8 mouse cellular contexts compared by ENCODE assay signal in genomic region chr11:76290367-76290766, GRCm38 (mm10). TPM values are rescaled to one million over a fixed set of nuclear protein-coding genes. Genes with fewer than 3 reads are reported as not detected.
DNase-seq lines count a peak whose midpoint lies in the region; ATAC-seq lines count a peak whose summit lies in the region.

No protein-coding gene starts in this region.

- H3K27me3 ChIP-seq in kidney, embryonic 16.5 days (ENCODE audit: insufficient read depth, low read length), result no peaks in the 10 kb centered on the region
- H3K27me3 ChIP-seq in forebrain, embryonic 12.5 days, result no peaks in the 10 kb centered on the region
- H3K27me3 ChIP-seq in neural tube, embryonic 15.5 days (replicated peaks), result no peaks in the 10 kb centered on the region

- 21% methylated on average over 11 of the region's 11 CpGs for WGBS in kidney, embryonic 16.5 days
- WGBS in forebrain, embryonic 12.5 days, result 19% methylated on average over 11 of the region's 11 CpGs
- 9% methylated on average over 11 of the region's 11 CpGs for WGBS in neural tube, embryonic 15.5 days

- no peaks in the 10 kb centered on the region for H3K36me3 ChIP-seq in kidney, embryonic 16.5 days (ENCODE audit: insufficient read depth, low read length)
- no peaks in the 10 kb centered on the region for H3K36me3 ChIP-seq in forebrain, embryonic 12.5 days (replicated peaks)
- no peaks in the 10 kb centered on the region for H3K36me3 ChIP-seq in neural tube, embryonic 15.5 days

- H3K9me3 ChIP-seq in kidney, embryonic 16.5 days (ENCODE audit: low read length), result no peaks in the 10 kb centered on the region
- H3K9me3 ChIP-seq in forebrain, embryonic 12.5 days, result no peaks in the 10 kb centered on the region
- H3K9me3 ChIP-seq in neural tube, embryonic 15.5 days (replicated peaks), result no peaks in the 10 kb centered on the region

- peak overlapping the region; percentile 50 for H3K9ac ChIP-seq in kidney, embryonic 16.5 days (replicated peaks; ENCODE audit: low read length)
- no peak overlapping the region for H3K9ac ChIP-seq in forebrain, embryonic 12.5 days
- H3K9ac ChIP-seq in neural tube, embryonic 15.5 days (replicated peaks), result no peak overlapping the region

- DNase-seq in kidney, postnatal 14 days, result no peak
- peak; percentile 31 to 48 for DNase-seq in layer of hippocampus, postnatal 25 days (ENCODE audit: extremely low spot score in 1 of 2, low spot score in 1 of 2)
- DNase-seq in thymus, postnatal 0 days (ENCODE audit: low spot score), result no peak
- no peak for DNase-seq in urinary bladder, adult 2 months (ENCODE audit: low spot score)
- DNase-seq in lung, postnatal 4 days, result no peak

- H3K4me1 ChIP-seq in kidney, embryonic 16.5 days (ENCODE audit: insufficient read depth, low read length), result peaks cover 82% of the 10 kb centered on the region
- peaks cover 89% of the 10 kb centered on the region for H3K4me1 ChIP-seq in forebrain, embryonic 12.5 days
- peaks cover 84% of the 10 kb centered on the region for H3K4me1 ChIP-seq in neural tube, embryonic 15.5 days

- H3K4me2 ChIP-seq in kidney, embryonic 16.5 days (replicated peaks; ENCODE audit: low read depth, low read length), result 0 out of 2 replicates have a peak overlapping the region, but pooled peaks have one; percentile 9
- H3K4me2 ChIP-seq in forebrain, embryonic 12.5 days, result no peak overlapping the region
- no peak overlapping the region for H3K4me2 ChIP-seq in neural tube, embryonic 15.5 days

- H3K4me3 ChIP-seq in kidney, embryonic 16.5 days (ENCODE audit: low read length), result no peak overlapping the region
- no peak overlapping the region for H3K4me3 ChIP-seq in forebrain, embryonic 12.5 days (replicated peaks)
- H3K4me3 ChIP-seq in neural tube, embryonic 15.5 days (replicated peaks), result no peak overlapping the region

- peak overlapping the region; percentile 68 for H3K27ac ChIP-seq in kidney, embryonic 16.5 days (ENCODE audit: low read length)
- peak overlapping the region; percentile 82 for H3K27ac ChIP-seq in forebrain, embryonic 12.5 days
- peak overlapping the region; percentile 78 for H3K27ac ChIP-seq in neural tube, embryonic 15.5 days (replicated peaks)

- no peak for ATAC-seq in kidney, embryonic 16.5 days (ENCODE audit: low FRiP score, low TSS enrichment)
- peak; percentile 37; the same call in 1 of the 2 replicates for ATAC-seq in forebrain, embryonic 12.5 days (ENCODE audit: low FRiP score)
- ATAC-seq in neural tube, embryonic 15.5 days (ENCODE audit: low FRiP score), result 0 out of 2 replicates have a peak, but pooled peaks have one; percentile 32

RNA-seq across cellular contexts. Expression of gene Glod4, which starts 46.8 kb away (rescaled TPM):
- 136 and 142 TPM in 2 replicates for polyA plus RNA-seq in kidney, embryonic 16.5 days (2015; fragmentation: Nextera tagmentation; extraction: Ambion mirVana)
- polyA plus RNA-seq in forebrain, embryonic 12.5 days (2016; fragmentation: Nextera tagmentation; extraction: Ambion mirVana), result 123 and 125 TPM in 2 replicates
- 10 to 100 TPM; 51.0 to 57.8 TPM for total RNA-seq in layer of hippocampus, postnatal 25 days (2021)
- 112 and 123 TPM in 2 replicates for polyA plus RNA-seq in neural tube, embryonic 15.5 days (2015; fragmentation: Nextera tagmentation; extraction: Ambion mirVana)
- polyA plus RNA-seq in thymus, postnatal 0 days (2015; fragmentation: Nextera tagmentation; extraction: Ambion mirVana), result 105 and 108 TPM in 2 replicates
- polyA plus RNA-seq in urinary bladder, adult 2 months (2012; rRNA removed), result 36.0 and 48.4 TPM in 2 replicates

RNA-seq across cellular contexts. Expression of gene Mrm3, which starts 46.9 kb away (rescaled TPM):
- 28.7 and 29.1 TPM in 2 replicates for polyA plus RNA-seq in kidney, embryonic 16.5 days (2015; fragmentation: Nextera tagmentation; extraction: Ambion mirVana)
- polyA plus RNA-seq in forebrain, embryonic 12.5 days (2016; fragmentation: Nextera tagmentation; extraction: Ambion mirVana), result 20.0 and 22.2 TPM in 2 replicates
- total RNA-seq in layer of hippocampus, postnatal 25 days (2021), result 10 to 100 TPM; 17.2 to 17.4 TPM
- 27.3 and 28.1 TPM in 2 replicates for polyA plus RNA-seq in neural tube, embryonic 15.5 days (2015; fragmentation: Nextera tagmentation; extraction: Ambion mirVana)
- 24.5 and 26.6 TPM in 2 replicates for polyA plus RNA-seq in thymus, postnatal 0 days (2015; fragmentation: Nextera tagmentation; extraction: Ambion mirVana)
- polyA plus RNA-seq in urinary bladder, adult 2 months (2012; rRNA removed), result 9.6 and 10.5 TPM in 2 replicates

Comparison
In these comparisons a context has a peak if more than half of its experiments do, and no peak if none do; other contexts are left out.
1. DNase-seq: peak in layer of hippocampus, postnatal 25 days (2 of 2); none in kidney, postnatal 14 days (single experiment), thymus, postnatal 0 days (single experiment), urinary bladder, adult 2 months (single experiment) and lung, postnatal 4 days (0 of 2).
2. Peak in every context shown above with its lines, with median percentiles within 50 percentile points of each other: H3K27ac ChIP-seq.